Mouse (Mus musculus): ENCODE data around the gene AY358078. TPM values are rescaled to one million over a fixed set of nuclear protein-coding genes. Genes with fewer than 3 reads are reported as not detected.
A peak's percentile ranks its signal among the peaks of the same experiment; 100 is the strongest.
"Not testable (repeated sequence)": the region's sequence is repeated elsewhere in the genome, so short reads cannot be mapped to it uniquely, and the experiment has no call there.

The AY358078 gene
- polyA plus RNA-seq, 1 experiment: not detected

- peak; percentile 32; the same call in 1 of the 2 replicates for TF ChIP-seq CTCF (IDR thresholded peaks at IDR 0.05; ENCODE audit: control insufficient read depth, insufficient read depth, low read length)
- not testable (repeated sequence) for H3K4me3 ChIP-seq (replicated peaks; ENCODE audit: control insufficient read depth, low read depth, low read length); H3K27ac ChIP-seq (ENCODE audit: control insufficient read depth, insufficient read depth, low read depth, low read length, poor library complexity); H3K4me1 ChIP-seq (ENCODE audit: control insufficient read depth, insufficient read depth, low read length)
- 36% methylated on average over 3 of the region's 3 CpGs for WGBS
Observed at GRCm38 (mm10) chr14:51851006-51851405, 51.2 kb downstream of the AY358078 start.

GRCm38 (mm10) chr14:51853399-51853798 lies 53.6 kb downstream of the AY358078 start, which contains the start of gene Ear6:
TSS of gene Ear6 (plus strand) at chr14:51853699.
- peak within 1 kb of the TSS; percentile 11 for H3K4me3 ChIP-seq (replicated peaks; ENCODE audit: control insufficient read depth, low read depth, low read length)
- TF ChIP-seq CTCF (IDR thresholded peaks at IDR 0.05; ENCODE audit: control insufficient read depth, insufficient read depth, low read length) (no peak), POLR2A (IDR thresholded peaks at IDR 0.05; ENCODE audit: borderline replicate concordance, control insufficient read depth, low read depth, low read length) (no peak)
- H3K27ac ChIP-seq (ENCODE audit: control insufficient read depth, insufficient read depth, low read depth, low read length, poor library complexity): no peak within 1 kb of the TSS; the same call in 1 of the 2 replicates
- H3K4me1 ChIP-seq (ENCODE audit: control insufficient read depth, insufficient read depth, low read length): no peaks in the 10 kb centered on the region

- not testable (repeated sequence) for H3K4me1 ChIP-seq (ENCODE audit: control insufficient read depth, insufficient read depth, low read length); H3K27ac ChIP-seq (ENCODE audit: control insufficient read depth, insufficient read depth, low read depth, low read length, poor library complexity); H3K4me3 ChIP-seq (replicated peaks; ENCODE audit: control insufficient read depth, low read depth, low read length)
- WGBS: 57% methylated on average over 7 of the region's 7 CpGs
Observed at GRCm38 (mm10) chr14:51855280-51855679, 55.4 kb downstream of the AY358078 start.

GRCm38 (mm10) chr14:51863603-51864002 lies 63.8 kb downstream of the AY358078 start:
- not testable (repeated sequence) for H3K4me1 ChIP-seq (ENCODE audit: control insufficient read depth, insufficient read depth, low read length); H3K27ac ChIP-seq (ENCODE audit: control insufficient read depth, insufficient read depth, low read depth, low read length, poor library complexity); H3K4me3 ChIP-seq (replicated peaks; ENCODE audit: control insufficient read depth, low read depth, low read length)
- peak; percentile 25; the same call in 1 of the 2 replicates for TF ChIP-seq CTCF (IDR thresholded peaks at IDR 0.05; ENCODE audit: control insufficient read depth, insufficient read depth, low read length)
- 23% methylated on average over 1 of the region's 1 CpGs for WGBS

- WGBS: 58% methylated on average over 2 of the region's 2 CpGs
- TF ChIP-seq CTCF (IDR thresholded peaks at IDR 0.05; ENCODE audit: control insufficient read depth, insufficient read depth, low read length) (no peak), POLR2A (IDR thresholded peaks at IDR 0.05; ENCODE audit: borderline replicate concordance, control insufficient read depth, low read depth, low read length) (no peak)
Observed at GRCm38 (mm10) chr14:51870756-51871155, 70.9 kb downstream of the AY358078 start.

GRCm38 (mm10) chr14:51871741-51872140 lies 71.9 kb downstream of the AY358078 start:
- 72% methylated on average over 9 of the region's 9 CpGs for WGBS
- TF ChIP-seq POLR2A (IDR thresholded peaks at IDR 0.05; ENCODE audit: borderline replicate concordance, control insufficient read depth, low read depth, low read length) (no peak), CTCF (IDR thresholded peaks at IDR 0.05; ENCODE audit: control insufficient read depth, insufficient read depth, low read length) (no peak)
- Histone ChIP-seq H3K4me1 (ENCODE audit: control insufficient read depth, insufficient read depth, low read length) (no peaks in the 10 kb centered on the region), H3K4me3 (replicated peaks; ENCODE audit: control insufficient read depth, low read depth, low read length) (no peak overlapping the region), H3K27ac (ENCODE audit: control insufficient read depth, insufficient read depth, low read depth, low read length, poor library complexity) (no peak overlapping the region)

More at GRCm38 (mm10) chr14:51870756-51871155, 70.9 kb downstream of the AY358078 start:
- H3K4me1 ChIP-seq (ENCODE audit: control insufficient read depth, insufficient read depth, low read length): no peaks in the 10 kb centered on the region
- H3K4me3 ChIP-seq (replicated peaks; ENCODE audit: control insufficient read depth, low read depth, low read length): no peak overlapping the region
- H3K27ac ChIP-seq (ENCODE audit: control insufficient read depth, insufficient read depth, low read depth, low read length, poor library complexity): no peak overlapping the region

Other genes with a start within 250 kb of the AY358078 start
- not detected in 2 replicates for gene Gm5622, start 247.3 kb upstream of the AY358078 start, polyA plus RNA-seq (2011; ENCODE audit: insufficient read depth, insufficient read length, low replicate concordance, missing spikeins)
- gene Gm17175, start 226.0 kb upstream of the AY358078 start, polyA plus RNA-seq (2011; ENCODE audit: insufficient read depth, insufficient read length, low replicate concordance, missing spikeins): not detected in 2 replicates
- gene Gm17174, start 207.9 kb upstream of the AY358078 start, polyA plus RNA-seq (2011; ENCODE audit: insufficient read depth, insufficient read length, low replicate concordance, missing spikeins): not detected in 2 replicates
- not detected in 2 replicates for gene Gm17078, start 188.7 kb upstream of the AY358078 start, polyA plus RNA-seq (2011; ENCODE audit: insufficient read depth, insufficient read length, low replicate concordance, missing spikeins)
- not detected in 2 replicates for gene Gm4181, start 164.4 kb upstream of the AY358078 start, polyA plus RNA-seq (2011; ENCODE audit: insufficient read depth, insufficient read length, low replicate concordance, missing spikeins)
- gene Gm17079, start 104.6 kb upstream of the AY358078 start, polyA plus RNA-seq (2011; ENCODE audit: insufficient read depth, insufficient read length, low replicate concordance, missing spikeins): not detected in 2 replicates
- gene Gm5800, start 82.9 kb upstream of the AY358078 start, polyA plus RNA-seq (2011; ENCODE audit: insufficient read depth, insufficient read length, low replicate concordance, missing spikeins): not detected in 2 replicates
- not detected in 2 replicates for gene Ang4, start 26.5 kb upstream of the AY358078 start, polyA plus RNA-seq (2011; ENCODE audit: insufficient read depth, insufficient read length, low replicate concordance, missing spikeins)
- gene Ear6, start 53.7 kb downstream of the AY358078 start, polyA plus RNA-seq (2011; ENCODE audit: insufficient read depth, insufficient read length, low replicate concordance, missing spikeins): 10.0 TPM in 1 of 2 replicates, not detected in the other
- 20.8 and 25.1 TPM in 2 replicates for gene Mettl17, start 84.8 kb downstream of the AY358078 start, polyA plus RNA-seq (2011; ENCODE audit: insufficient read depth, insufficient read length, low replicate concordance, missing spikeins)
- 3.6 and 7.2 TPM in 2 replicates for gene Slc39a2, start 92.8 kb downstream of the AY358078 start, polyA plus RNA-seq (2011; ENCODE audit: insufficient read depth, insufficient read length, low replicate concordance, missing spikeins)
- 13.5 and 24.9 TPM in 2 replicates for gene Ndrg2, start 114.1 kb downstream of the AY358078 start, polyA plus RNA-seq (2011; ENCODE audit: insufficient read depth, insufficient read length, low replicate concordance, missing spikeins)
- gene Tppp2, start 118.4 kb downstream of the AY358078 start, polyA plus RNA-seq (2011; ENCODE audit: insufficient read depth, insufficient read length, low replicate concordance, missing spikeins): not detected in 2 replicates
- not detected in 2 replicates for gene Rnase13, start 122.7 kb downstream of the AY358078 start, polyA plus RNA-seq (2011; ENCODE audit: insufficient read depth, insufficient read length, low replicate concordance, missing spikeins)
- gene Arhgef40, start 184.7 kb downstream of the AY358078 start, polyA plus RNA-seq (2011; ENCODE audit: insufficient read depth, insufficient read length, low replicate concordance, missing spikeins): 21.3 and 23.7 TPM in 2 replicates
- gene Tmem253, start 215.6 kb downstream of the AY358078 start, polyA plus RNA-seq (2011; ENCODE audit: insufficient read depth, insufficient read length, low replicate concordance, missing spikeins): not detected in 2 replicates
- 16.1 and 25.9 TPM in 2 replicates for gene Zfp219, start 220.7 kb downstream of the AY358078 start, polyA plus RNA-seq (2011; ENCODE audit: insufficient read depth, insufficient read length, low replicate concordance, missing spikeins)
- not detected in 2 replicates for gene Olfr221, start 242.4 kb downstream of the AY358078 start, polyA plus RNA-seq (2011; ENCODE audit: insufficient read depth, insufficient read length, low replicate concordance, missing spikeins)

All from bone marrow, adult 2 months (tissue).